Mouse (Mus musculus) heart, adult 11 months (tissue): ENCODE measurements at regions not wholly inside any gene's neighbourhood (a gene's known extent, or its start where the extent isn't known, plus 50 kb on each side); places are given as distances from the start of the nearest gene placed in this dataset.
"Not testable (repeated sequence)": the region's sequence is repeated elsewhere in the genome, so short reads cannot be mapped to it uniquely, and the experiment has no call there.

Experiments
- DNase-seq: peaks from one replicate; pipeline ENCODE4 v3.0.0; 2022

DNA sequence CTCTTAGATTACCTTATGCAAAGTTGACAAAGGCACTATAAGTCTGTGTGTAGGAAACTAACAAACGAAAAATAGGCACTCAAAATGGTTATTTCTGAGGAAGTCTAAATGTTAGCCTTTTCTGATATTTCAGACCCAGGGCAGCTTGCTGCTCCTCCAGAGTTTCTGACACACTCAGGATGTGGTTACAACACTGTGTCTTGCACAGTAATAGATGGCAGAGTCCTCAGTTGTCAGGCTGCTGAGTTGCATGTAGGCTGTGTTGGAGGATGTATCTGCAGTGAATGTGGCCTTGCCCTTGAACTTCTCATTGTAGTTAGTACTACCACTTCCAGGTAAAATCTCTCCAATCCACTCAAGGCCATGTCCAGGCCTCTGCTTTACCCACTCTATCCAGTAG lies 1039.7 kb downstream of the Adam6a start:
- no peak for DNase-seq

DNA sequence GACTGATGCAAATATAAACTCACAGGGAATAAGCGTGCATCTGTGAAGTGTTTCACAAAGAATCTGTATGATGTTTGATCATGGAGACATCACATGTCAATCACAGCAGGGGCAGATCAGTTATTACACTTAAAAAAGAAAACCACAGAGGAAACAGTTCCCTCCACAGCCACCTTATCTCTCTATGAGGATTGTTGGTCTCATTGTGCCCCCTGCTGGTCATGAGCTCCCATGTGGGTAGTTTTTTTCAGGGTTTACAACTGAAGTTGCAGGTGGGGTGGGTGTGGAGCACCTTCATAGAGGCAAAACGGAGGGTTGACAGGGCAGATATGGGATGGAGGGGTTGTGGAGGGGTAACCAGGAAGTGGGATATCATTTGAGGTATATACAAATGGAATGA lies 1043.5 kb downstream of the Adam6a start:
- no peak for DNase-seq

DNA sequence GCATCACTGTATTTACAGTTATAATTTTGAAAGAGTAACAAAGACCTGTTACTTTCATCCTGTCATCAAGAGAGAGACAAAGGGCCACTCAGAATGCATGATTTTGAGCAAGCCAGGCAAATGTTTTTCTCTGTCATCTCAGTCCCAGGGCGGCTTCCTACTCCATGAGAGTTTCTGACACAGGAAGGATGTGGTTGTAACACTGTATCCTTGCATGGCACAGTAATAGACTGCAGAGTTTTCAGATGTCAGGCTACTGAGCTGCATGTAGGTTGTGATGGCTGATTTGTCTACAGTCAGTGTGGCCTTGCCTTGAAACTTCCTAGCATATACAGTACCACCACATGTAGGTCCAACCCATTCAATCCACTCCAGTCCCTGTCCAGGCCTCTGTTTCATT lies 1054.0 kb downstream of the Adam6a start:
- DNase-seq, result no peak

DNA sequence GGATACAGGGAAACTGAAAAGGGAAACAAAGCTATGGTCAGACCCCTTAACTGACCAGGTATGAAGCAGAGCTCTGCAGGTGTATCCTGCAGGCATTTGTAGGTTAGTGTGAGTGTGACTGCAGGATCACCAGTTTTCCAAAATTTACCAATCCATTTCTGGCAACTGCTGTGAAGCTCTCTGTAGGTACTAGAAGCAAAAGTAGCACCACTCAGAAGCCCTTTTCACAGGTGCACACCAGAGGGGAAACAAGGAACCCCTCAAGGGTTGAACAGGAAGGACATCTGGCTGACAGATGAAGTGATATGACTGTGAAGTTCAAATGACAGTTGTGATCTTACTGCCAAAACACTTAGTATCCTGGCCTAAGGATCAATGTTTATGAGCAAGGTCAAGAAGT lies 1065.5 kb downstream of the Adam6a start:
- DNase-seq, result no peak

DNA sequence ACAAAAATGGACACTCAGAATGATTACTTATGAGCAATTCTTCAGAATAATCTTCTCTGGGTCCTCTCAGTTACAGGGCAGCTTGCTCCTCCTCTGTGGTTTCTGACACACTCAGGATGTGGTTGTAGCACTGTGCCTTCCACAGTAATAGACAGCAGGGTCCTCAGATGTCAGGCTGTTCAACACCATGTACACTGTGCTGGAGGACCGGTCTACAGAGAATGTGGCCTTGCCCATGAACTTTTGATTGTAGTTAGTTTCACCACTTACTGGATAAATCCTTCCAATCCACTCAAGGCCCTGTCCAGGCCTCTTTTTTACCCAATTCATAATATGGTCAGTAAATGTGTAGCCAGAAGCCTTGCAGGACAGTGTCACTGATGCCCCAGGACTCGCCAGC lies 1068.4 kb downstream of the Adam6a start:
- DNase-seq, result no peak

DNA sequence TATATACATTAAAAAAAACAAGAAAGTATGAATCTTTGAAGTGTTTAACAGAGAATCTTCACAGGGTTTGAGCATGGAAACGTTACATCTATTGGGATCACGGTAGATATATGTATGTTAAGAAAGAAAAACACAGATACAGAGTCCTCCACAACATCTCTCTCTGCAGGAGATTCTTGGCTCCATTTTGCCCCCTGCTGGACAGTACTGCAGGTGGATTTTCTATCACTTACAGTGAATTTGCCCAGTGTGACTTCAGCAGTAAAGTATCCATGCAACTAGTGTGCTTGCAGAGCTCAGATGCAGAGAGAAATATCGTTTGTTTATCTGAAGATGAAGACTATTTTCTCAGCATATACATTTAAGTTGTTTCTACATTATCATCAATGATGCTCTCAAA lies 1071.5 kb downstream of the Adam6a start:
- no peak for DNase-seq

DNA sequence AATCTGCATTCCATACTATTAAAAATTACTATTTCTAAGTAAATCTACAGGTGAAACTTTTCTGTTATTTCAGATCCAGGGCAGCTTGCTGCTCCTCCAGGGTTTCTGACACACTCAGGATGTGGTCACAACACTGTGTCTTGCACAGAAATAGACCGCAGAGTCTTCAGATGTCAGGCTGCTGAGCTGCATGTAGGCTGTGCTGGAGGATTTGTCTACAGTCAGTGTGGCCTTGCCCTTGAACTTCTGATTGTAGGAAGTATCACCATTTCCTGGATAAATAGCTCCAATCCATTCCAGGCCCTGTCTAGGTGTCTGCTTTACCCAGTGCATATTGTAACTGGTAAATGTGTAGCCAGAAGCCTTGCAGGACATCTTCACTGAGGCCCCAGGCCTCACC lies 1072.0 kb downstream of the Adam6a start:
- DNase-seq, result no peak

DNA sequence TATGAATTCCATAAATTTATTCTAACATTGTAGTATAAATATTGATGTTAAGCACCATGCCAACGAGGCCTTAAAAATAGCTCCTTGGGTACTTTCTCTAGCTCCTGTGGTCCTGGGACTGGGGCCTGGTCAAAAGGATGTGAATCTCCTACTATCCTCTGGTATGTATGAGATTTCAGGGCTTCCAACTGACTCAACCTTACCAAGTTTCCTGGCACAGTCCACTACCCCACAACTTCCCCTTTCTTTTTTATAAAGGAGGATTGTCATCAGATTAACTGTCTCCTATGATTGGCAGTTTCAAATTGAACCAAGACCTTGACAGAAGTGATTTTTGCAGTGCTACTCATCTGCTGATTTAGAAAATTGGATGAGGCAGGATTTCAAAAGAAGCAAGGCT lies 1097.4 kb downstream of the Adam6a start:
- DNase-seq, result no peak

DNA sequence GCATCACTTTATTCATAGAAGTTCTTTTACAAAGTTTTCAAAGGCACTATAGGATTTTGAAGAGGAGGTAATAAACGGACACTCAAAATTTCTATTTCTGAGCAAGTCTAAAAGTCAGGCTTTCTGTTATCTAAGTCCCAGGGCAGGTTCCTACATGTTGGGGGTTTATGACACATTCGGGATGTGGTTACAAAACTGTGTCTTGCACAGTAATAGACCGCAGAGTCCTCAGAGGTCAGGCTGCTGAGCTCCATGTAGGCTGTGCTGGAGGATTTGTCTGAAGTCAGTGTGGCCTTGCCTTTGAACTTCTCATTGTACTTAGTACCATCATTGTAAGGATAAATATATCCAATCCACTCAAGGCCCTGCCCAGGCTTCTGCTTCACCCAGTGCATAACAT lies 1102.7 kb downstream of the Adam6a start:
- DNase-seq, result peak; percentile 79

DNA sequence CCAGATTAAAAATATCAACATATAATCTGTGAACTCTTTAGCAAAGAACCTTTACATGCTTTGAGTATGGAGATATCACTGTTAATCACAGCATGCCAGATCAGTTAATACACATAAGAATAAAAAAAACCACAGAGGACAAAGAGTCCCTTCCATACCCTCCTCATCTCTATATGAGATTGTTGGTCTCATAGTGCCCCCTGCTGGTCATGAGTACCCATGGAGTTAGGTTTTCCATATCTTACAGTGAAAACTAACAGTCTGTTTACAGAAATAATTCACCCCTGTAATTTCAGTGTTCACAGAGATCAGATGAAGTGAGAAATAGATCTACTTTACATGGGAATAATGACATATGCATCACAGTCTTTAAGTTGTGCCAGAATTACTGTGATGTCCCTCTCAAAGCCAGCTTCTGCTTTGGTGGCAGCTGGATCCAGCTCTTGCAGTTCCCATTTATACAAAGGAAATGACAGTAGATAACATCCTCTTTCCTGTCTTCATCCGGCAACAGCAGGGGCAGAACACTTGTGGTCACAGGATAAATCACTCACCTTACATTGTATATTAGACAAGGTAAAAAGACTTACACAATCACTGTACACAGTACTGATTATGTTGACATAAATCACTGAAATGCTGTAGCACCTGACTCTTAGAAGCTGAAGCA lies 1106.9 kb downstream of the Adam6a start:
- DNase-seq, result peak; percentile 27

DNA sequence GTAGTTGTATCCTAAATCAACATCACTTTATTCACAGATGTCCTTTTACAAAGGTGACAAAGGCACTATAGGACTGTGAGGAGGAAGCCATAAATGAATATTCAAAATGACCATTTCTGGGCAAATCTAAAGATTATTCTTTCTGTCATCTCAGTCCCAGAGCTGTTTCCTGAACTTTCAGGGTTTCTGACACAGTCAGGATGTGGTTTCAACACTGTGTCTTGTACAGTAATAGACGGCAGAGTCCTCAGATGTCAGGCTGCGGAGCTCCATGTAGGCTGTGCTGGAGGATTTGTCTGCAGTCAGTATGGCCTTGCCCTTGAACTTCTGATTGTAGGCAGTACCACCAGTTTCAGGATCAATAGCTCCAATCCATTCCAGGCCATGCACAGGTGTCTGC lies 1113.4 kb downstream of the Adam6a start:
- DNase-seq, result not testable (repeated sequence)
